Mouse (Mus musculus) liver, adult 2 months (tissue): ENCODE measurements at regions not wholly inside any gene's neighbourhood (a gene's known extent, or its start where the extent isn't known, plus 50 kb on each side); places are given as distances from the start of the nearest gene placed in this dataset.
A peak's percentile ranks its signal among the peaks of the same experiment; 100 is the strongest.

Source experiments
- DNase-seq: peaks from one replicate; pipeline ENCODE4 v3.0.0-alpha.2; 2011; ENCODE audit warnings: low read depth, low spot score; ENCODE audit errors: extremely low read depth
- H3K27ac ChIP-seq: fragments of 200-500 bp; replicated peaks from 2 replicates; pipeline ENCODE4 v1.5.1; 2012; ENCODE audit warnings: low read depth, mild to moderate bottlenecking, control low read depth, inconsistent platforms, low read length; ENCODE audit not compliant: insufficient read depth
- H3K27me3 ChIP-seq: fragments of 200-500 bp; 2 replicates; pipeline ENCODE4 v1.6.1; 2012; ENCODE audit warnings: mild to moderate bottlenecking, moderate library complexity, low read length, inconsistent platforms; ENCODE audit not compliant: control insufficient read depth, insufficient read depth
- H3K36me3 ChIP-seq: fragments of 200-500 bp; 2 replicates; pipeline ENCODE4 v1.6.1; 2012; ENCODE audit warnings: low read length, inconsistent platforms; ENCODE audit not compliant: control insufficient read depth, insufficient read depth
- H3K4me1 ChIP-seq: fragments of 200-500 bp; 2 replicates; pipeline ENCODE4 v1.6.1; 2011; ENCODE audit warnings: low read length; ENCODE audit not compliant: control insufficient read depth, insufficient read depth
- H3K4me3 ChIP-seq: fragments of 200-500 bp; 2 replicates; pipeline ENCODE4 v1.5.1; 2011; ENCODE audit warnings: low read depth, mild to moderate bottlenecking, control low read depth, low read length, moderate library complexity; ENCODE audit not compliant: insufficient read depth
- H3K79me2 ChIP-seq: fragments of 200-500 bp; 2 replicates; pipeline ENCODE4 v1.6.1; 2012; ENCODE audit warnings: inconsistent platforms, mild to moderate bottlenecking, low read length, moderate library complexity; ENCODE audit not compliant: control insufficient read depth, insufficient read depth
- H3K9ac ChIP-seq: fragments of 200-500 bp; 2 replicates; pipeline ENCODE4 v1.6.1; 2012; ENCODE audit warnings: low read depth, mild to moderate bottlenecking, control low read depth, inconsistent platforms, low read length
- CTCF ChIP-seq: fragments of 200-500 bp; IDR thresholded peaks from 2 replicates; pipeline ENCODE4 v1.5.1; 2011; ENCODE audit warnings: low read depth, low read length, control low read depth
- POLR2A ChIP-seq: fragments of 200-500 bp; IDR thresholded peaks from 2 replicates; pipeline ENCODE4 v1.6.1; 2011; ENCODE audit warnings: low read length, control low read depth; ENCODE audit not compliant: insufficient read depth; ENCODE audit errors: extremely low read depth
- WGBS: fragments of 180-500 bp; shearing (Covaris S2); methylation state at CpG from one replicate; pipeline ENCODE4 v1.1.7; 2018; 5-methylcytosine and 5-hydroxymethylcytosine counted together

GRCm38 (mm10) chr10:117568472-117569300, 60.6 kb upstream of the Cpm start:
- 90% methylated on average over 13 of the region's 13 CpGs for WGBS
- Histone ChIP-seq H3K4me3 (no peak overlapping the region), H3K27me3 (no peaks in the 10 kb centered on the region), H3K4me1 (peaks cover 3% of the 10 kb centered on the region; the same call in 1 of the 2 replicates), H3K36me3 (no peaks in the 10 kb centered on the region), H3K9ac (no peak overlapping the region), H3K27ac (no peak overlapping the region), H3K79me2 (no peaks in the 10 kb centered on the region)
- TF ChIP-seq CTCF (no peak), POLR2A (no peak)
- no peak for DNase-seq

GRCm38 (mm10) chr10:117568138-117568387, 61.2 kb upstream of the Cpm start:
- Histone ChIP-seq H3K9ac (no peak overlapping the region), H3K4me3 (no peak overlapping the region), H3K27me3 (no peaks in the 10 kb centered on the region), H3K79me2 (no peaks in the 10 kb centered on the region), H3K4me1 (peaks cover 3% of the 10 kb centered on the region; the same call in 1 of the 2 replicates), H3K27ac (no peak overlapping the region), H3K36me3 (no peaks in the 10 kb centered on the region)
- no peak for TF ChIP-seq POLR2A
- no peak for TF ChIP-seq CTCF
- DNase-seq, result no peak
- WGBS, result 90% methylated on average over 3 of the region's 3 CpGs

GRCm38 (mm10) chr10:117567379-117568137, 61.7 kb upstream of the Cpm start:
- Histone ChIP-seq H3K79me2 (no peaks in the 10 kb centered on the region), H3K4me1 (peaks cover 3% of the 10 kb centered on the region; the same call in 1 of the 2 replicates), H3K36me3 (no peaks in the 10 kb centered on the region), H3K4me3 (no peak overlapping the region), H3K27me3 (no peaks in the 10 kb centered on the region), H3K27ac (no peak overlapping the region), H3K9ac (no peak overlapping the region)
- DNase-seq, result no peak
- WGBS, result 97% methylated on average over 8 of the region's 8 CpGs
- TF ChIP-seq POLR2A (no peak), CTCF (no peak)

GRCm38 (mm10) chr10:117566648-117567378, 62.5 kb upstream of the Cpm start:
- WGBS, result 91% methylated on average over 8 of the region's 8 CpGs
- H3K4me1 ChIP-seq, result peaks cover 3% of the 10 kb centered on the region; the same call in 1 of the 2 replicates

GRCm38 (mm10) chr10:117566204-117566603, 63.1 kb upstream of the Cpm start:
- no peak overlapping the region for H3K9ac ChIP-seq
- H3K27me3 ChIP-seq, result no peaks in the 10 kb centered on the region
- no peak overlapping the region for H3K4me3 ChIP-seq
- no peak overlapping the region for H3K27ac ChIP-seq
- no peaks in the 10 kb centered on the region for H3K79me2 ChIP-seq
- TF ChIP-seq POLR2A (no peak), CTCF (peak; percentile 5; the same call in 1 of the 2 replicates)
- WGBS, result 82% methylated on average over 3 of the region's 3 CpGs
- DNase-seq, result no peak
- H3K4me1 ChIP-seq, result peaks cover 2% of the 10 kb centered on the region; the same call in 1 of the 2 replicates
- H3K36me3 ChIP-seq, result no peaks in the 10 kb centered on the region

More at GRCm38 (mm10) chr10:117566648-117567378, 62.5 kb upstream of the Cpm start:
- Histone ChIP-seq H3K27me3 (no peaks in the 10 kb centered on the region), H3K4me3 (no peak overlapping the region), H3K36me3 (no peaks in the 10 kb centered on the region), H3K9ac (no peak overlapping the region), H3K27ac (no peak overlapping the region), H3K79me2 (no peaks in the 10 kb centered on the region)
- no peak for TF ChIP-seq POLR2A
- no peak for TF ChIP-seq CTCF
- DNase-seq, result no peak
